Mouse (Mus musculus): ENCODE measurements at regions not wholly inside any gene's neighbourhood (a gene's known extent, or its start where the extent isn't known, plus 50 kb on each side); places are given as distances from the start of the nearest gene placed in this dataset.
"Not testable (repeated sequence)": the region's sequence is repeated elsewhere in the genome, so short reads cannot be mapped to it uniquely, and the experiment has no call there.

GRCm38 (mm10) chr3:84390769-84391168, 84.1 kb upstream of the Trim2 start:
- Histone ChIP-seq H3K36me3 (no peaks in the 10 kb centered on the region), H3K9me3 (peaks cover 6% of the 10 kb centered on the region; the same call in 1 of the 2 replicates), H3K9ac (no peak overlapping the region), H3K4me3 (no peak overlapping the region), H3K4me2 (no peak overlapping the region), H3K4me1 (peaks cover 9% of the 10 kb centered on the region), H3K27me3 (replicated peaks) (peaks cover 8% of the 10 kb centered on the region), H3K27ac (replicated peaks) (no peak overlapping the region)
- WGBS = 79% methylated on average over 5 of the region's 5 CpGs
- ATAC-seq (ENCODE audit: extremely low read depth, insufficient number of reproducible peaks, low FRiP score, low TSS enrichment) = no peak

GRCm38 (mm10) chr3:84388486-84388885, 81.8 kb upstream of the Trim2 start:
- Histone ChIP-seq H3K27me3 (replicated peaks) (peaks cover 20% of the 10 kb centered on the region), H3K4me2 (no peak overlapping the region), H3K4me1 (peaks cover 17% of the 10 kb centered on the region), H3K9ac (no peak overlapping the region), H3K4me3 (no peak overlapping the region), H3K9me3 (peaks cover 6% of the 10 kb centered on the region; the same call in 1 of the 2 replicates), H3K36me3 (no peaks in the 10 kb centered on the region), H3K27ac (replicated peaks) (no peak overlapping the region)
- 78% methylated on average over 6 of the region's 6 CpGs for WGBS
- ATAC-seq (ENCODE audit: extremely low read depth, insufficient number of reproducible peaks, low FRiP score, low TSS enrichment) = no peak

GRCm38 (mm10) chr3:84385656-84386055, 79.0 kb upstream of the Trim2 start:
- H3K4me2 ChIP-seq = no peak overlapping the region
- WGBS = 63% methylated on average over 5 of the region's 5 CpGs
- no peak for ATAC-seq (ENCODE audit: extremely low read depth, insufficient number of reproducible peaks, low FRiP score, low TSS enrichment)
- H3K27me3 ChIP-seq (replicated peaks) = peaks cover 27% of the 10 kb centered on the region
- H3K36me3 ChIP-seq = no peaks in the 10 kb centered on the region
- no peaks in the 10 kb centered on the region for H3K9me3 ChIP-seq
- no peak overlapping the region for H3K9ac ChIP-seq
- H3K4me1 ChIP-seq = peaks cover 34% of the 10 kb centered on the region
- H3K4me3 ChIP-seq = no peak overlapping the region
- no peak overlapping the region for H3K27ac ChIP-seq (replicated peaks)

- no peaks in the 10 kb centered on the region for H3K36me3 ChIP-seq
- H3K27me3 ChIP-seq (replicated peaks) = peaks cover 36% of the 10 kb centered on the region
- H3K4me2 ChIP-seq = no peak overlapping the region
- 60% methylated on average over 3 of the region's 3 CpGs for WGBS
- no peak for ATAC-seq (ENCODE audit: extremely low read depth, insufficient number of reproducible peaks, low FRiP score, low TSS enrichment)
- H3K27ac ChIP-seq (replicated peaks) = no peak overlapping the region
- H3K9ac ChIP-seq = no peak overlapping the region
- no peaks in the 10 kb centered on the region for H3K9me3 ChIP-seq
- no peak overlapping the region for H3K4me3 ChIP-seq
- H3K4me1 ChIP-seq = peaks cover 34% of the 10 kb centered on the region
These were observed 76.9 kb upstream of the Trim2 start for GRCm38 (mm10) chr3:84383559-84383958.

GRCm38 (mm10) chr3:84383038-84383437, 76.4 kb upstream of the Trim2 start:
- H3K27me3 ChIP-seq (replicated peaks) = peaks cover 33% of the 10 kb centered on the region
- ATAC-seq (ENCODE audit: extremely low read depth, insufficient number of reproducible peaks, low FRiP score, low TSS enrichment); H3K4me2 ChIP-seq; H3K9me3 ChIP-seq; H3K4me3 ChIP-seq; H3K36me3 ChIP-seq; H3K9ac ChIP-seq; H3K27ac ChIP-seq (replicated peaks): not testable (repeated sequence)
- peaks cover 34% of the 10 kb centered on the region for H3K4me1 ChIP-seq

- Histone ChIP-seq H3K9me3 (no peaks in the 10 kb centered on the region), H3K27me3 (replicated peaks) (peaks cover 32% of the 10 kb centered on the region), H3K4me3 (no peak overlapping the region), H3K27ac (replicated peaks) (peak overlapping the region; percentile 59; the same call in 1 of the 2 replicates), H3K9ac (no peak overlapping the region), H3K4me1 (peaks cover 34% of the 10 kb centered on the region), H3K36me3 (no peaks in the 10 kb centered on the region), H3K4me2 (peak overlapping the region; percentile 16; the same call in 1 of the 2 replicates)
- WGBS = 14% methylated on average over 4 of the region's 4 CpGs
- peak; percentile 46; the same call in 1 of the 2 replicates for ATAC-seq (ENCODE audit: extremely low read depth, insufficient number of reproducible peaks, low FRiP score, low TSS enrichment)
These were observed 75.3 kb upstream of the Trim2 start for GRCm38 (mm10) chr3:84382006-84382405.

- Histone ChIP-seq H3K27me3 (replicated peaks) (peaks cover 22% of the 10 kb centered on the region), H3K4me1 (peaks cover 30% of the 10 kb centered on the region), H3K27ac (replicated peaks) (no peak overlapping the region), H3K4me2 (no peak overlapping the region), H3K36me3 (no peaks in the 10 kb centered on the region), H3K4me3 (no peak overlapping the region), H3K9ac (no peak overlapping the region), H3K9me3 (no peaks in the 10 kb centered on the region)
- 62% methylated on average over 4 of the region's 4 CpGs for WGBS
- no peak for ATAC-seq (ENCODE audit: extremely low read depth, insufficient number of reproducible peaks, low FRiP score, low TSS enrichment)
These were observed 72.4 kb upstream of the Trim2 start for GRCm38 (mm10) chr3:84378987-84379556.

GRCm38 (mm10) chr3:84376510-84376909, 69.8 kb upstream of the Trim2 start:
- no peak for ATAC-seq (ENCODE audit: extremely low read depth, insufficient number of reproducible peaks, low FRiP score, low TSS enrichment)
- Histone ChIP-seq H3K27me3 (replicated peaks) (peaks cover 12% of the 10 kb centered on the region), H3K4me1 (peaks cover 13% of the 10 kb centered on the region), H3K27ac (replicated peaks) (no peak overlapping the region), H3K4me2 (no peak overlapping the region), H3K9ac (no peak overlapping the region), H3K9me3 (no peaks in the 10 kb centered on the region), H3K36me3 (no peaks in the 10 kb centered on the region), H3K4me3 (no peak overlapping the region)
- WGBS = 58% methylated on average over 2 of the region's 2 CpGs

GRCm38 (mm10) chr3:84375832-84376231, 69.2 kb upstream of the Trim2 start:
- H3K4me1 ChIP-seq = peaks cover 9% of the 10 kb centered on the region
- no peaks in the 10 kb centered on the region for H3K36me3 ChIP-seq
- H3K27me3 ChIP-seq (replicated peaks) = peaks cover 11% of the 10 kb centered on the region
- no peak overlapping the region for H3K4me3 ChIP-seq
- no peak overlapping the region for H3K4me2 ChIP-seq
- no peaks in the 10 kb centered on the region for H3K9me3 ChIP-seq
- ATAC-seq (ENCODE audit: extremely low read depth, insufficient number of reproducible peaks, low FRiP score, low TSS enrichment) = no peak
- no peak overlapping the region for H3K9ac ChIP-seq
- 77% methylated on average over 4 of the region's 4 CpGs for WGBS
- no peak overlapping the region for H3K27ac ChIP-seq (replicated peaks)

- Histone ChIP-seq H3K27ac (replicated peaks) (no peak overlapping the region), H3K9me3 (no peaks in the 10 kb centered on the region), H3K9ac (no peak overlapping the region), H3K4me3 (no peak overlapping the region), H3K4me2 (no peak overlapping the region), H3K36me3 (no peaks in the 10 kb centered on the region), H3K27me3 (replicated peaks) (no peaks in the 10 kb centered on the region; the same call in 1 of the 2 replicates), H3K4me1 (peaks cover 9% of the 10 kb centered on the region)
- WGBS = 88% methylated on average over 4 of the region's 4 CpGs
- no peak for ATAC-seq (ENCODE audit: extremely low read depth, insufficient number of reproducible peaks, low FRiP score, low TSS enrichment)
These were observed 65.2 kb upstream of the Trim2 start for GRCm38 (mm10) chr3:84371842-84372241.

GRCm38 (mm10) chr3:84367145-84367740, 60.6 kb upstream of the Trim2 start:
- no peaks in the 10 kb centered on the region for H3K9me3 ChIP-seq
- no peak overlapping the region for H3K27ac ChIP-seq (replicated peaks)
- H3K4me2 ChIP-seq = no peak overlapping the region
- H3K27me3 ChIP-seq (replicated peaks) = no peaks in the 10 kb centered on the region
- H3K4me1 ChIP-seq = no peaks in the 10 kb centered on the region
- no peaks in the 10 kb centered on the region for H3K36me3 ChIP-seq
- no peak overlapping the region for H3K9ac ChIP-seq
- 74% methylated on average over 6 of the region's 6 CpGs for WGBS
- H3K4me3 ChIP-seq = no peak overlapping the region
- ATAC-seq (ENCODE audit: extremely low read depth, insufficient number of reproducible peaks, low FRiP score, low TSS enrichment) = no peak

GRCm38 (mm10) chr3:84358672-84359071, 52.0 kb upstream of the Trim2 start:
- Histone ChIP-seq H3K4me2 (no peak overlapping the region), H3K4me3 (no peak overlapping the region), H3K9me3 (no peaks in the 10 kb centered on the region), H3K36me3 (no peaks in the 10 kb centered on the region), H3K27ac (replicated peaks) (no peak overlapping the region), H3K27me3 (replicated peaks) (peaks cover 13% of the 10 kb centered on the region; the same call in 1 of the 2 replicates), H3K9ac (no peak overlapping the region), H3K4me1 (0 out of 2 replicates have a peak, but pooled peaks cover 8% of the 10 kb centered on the region)
- 79% methylated on average over 2 of the region's 2 CpGs for WGBS
- ATAC-seq (ENCODE audit: extremely low read depth, insufficient number of reproducible peaks, low FRiP score, low TSS enrichment) = no peak
